19 mouse cellular contexts compared by ENCODE assay signal in genomic region chr9:65552711-65553110, GRCm38 (mm10). TPM values are rescaled to one million over a fixed set of nuclear protein-coding genes. Genes with fewer than 3 reads are reported as not detected.
A peak's percentile ranks its signal among the peaks of the same experiment; 100 is the strongest.
DNase-seq lines count a peak whose midpoint lies in the region; ATAC-seq and TF ChIP-seq lines count a peak whose summit lies in the region.
"Had no signal": no experiment of that assay in that cellular context is flagged by ENCODE, and none has a peak within 500 bp of the region (broad histone marks: within the 10 kb centered on the region; RNA-seq: fewer than 3 reads in every experiment).

No protein-coding gene starts in this region.

- peaks cover 54% of the 10 kb centered on the region for H3K4me1 ChIP-seq in heart, embryonic 12.5 days (replicated peaks)
- H3K4me1 ChIP-seq in megakaryocyte, embryonic 14.5 days: peaks cover 100% of the 10 kb centered on the region
- peaks cover 17% of the 10 kb centered on the region for H3K4me1 ChIP-seq in embryonic fibroblast, embryonic 13.5 days (ENCODE audit: control insufficient read depth, insufficient read depth, low read length)
- peaks cover 73% of the 10 kb centered on the region for H3K4me1 ChIP-seq in liver, postnatal 0 days (ENCODE audit: insufficient read depth)
- H3K4me1 ChIP-seq in kidney, embryonic 14.5 days (ENCODE audit: control insufficient read depth, insufficient read depth, low read length): peaks cover 25% of the 10 kb centered on the region

- no peak overlapping the region for H3K4me2 ChIP-seq in heart, embryonic 12.5 days
- no peak overlapping the region for H3K4me2 ChIP-seq in liver, postnatal 0 days (ENCODE audit: low read depth, low read length)
- H3K4me2 ChIP-seq in kidney, embryonic 14.5 days (replicated peaks; ENCODE audit: low read depth, low read length): no peak overlapping the region

- no peak for TF ChIP-seq CTCF in embryonic fibroblast, embryonic 13.5 days (IDR thresholded peaks at IDR 0.05; ENCODE audit: borderline replicate concordance, insufficient read depth, low read length)
- no peak for TF ChIP-seq CTCF in liver, postnatal 0 days (IDR thresholded peaks at IDR 0.05; ENCODE audit: low read depth)

- no peak overlapping the region for H3K4me3 ChIP-seq in heart, embryonic 12.5 days
- peak overlapping the region; percentile 11 for H3K4me3 ChIP-seq in megakaryocyte, embryonic 14.5 days (replicated peaks)
- no peak overlapping the region for H3K4me3 ChIP-seq in embryonic fibroblast, embryonic 13.5 days (ENCODE audit: insufficient read depth, low read length)
- no peak overlapping the region for H3K4me3 ChIP-seq in liver, postnatal 0 days (ENCODE audit: low read depth, low read length)
- H3K4me3 ChIP-seq in kidney, embryonic 14.5 days (ENCODE audit: low read length): no peak overlapping the region
- H3K4me3 ChIP-seq: erythroblast, embryonic 14.5 days; hindbrain, embryonic 10.5 days; myocyte had no signal

- no peak overlapping the region for H3K9ac ChIP-seq in heart, embryonic 12.5 days
- no peak overlapping the region for H3K9ac ChIP-seq in liver, postnatal 0 days (replicated peaks)
- H3K9ac ChIP-seq in kidney, embryonic 14.5 days (ENCODE audit: low read depth, low read length): no peak overlapping the region

- H3K27ac ChIP-seq in heart, embryonic 12.5 days (ENCODE audit: poor library complexity, severe bottlenecking): no peak overlapping the region; the same call in 1 of the 2 replicates
- H3K27ac ChIP-seq in embryonic fibroblast, embryonic 13.5 days (ENCODE audit: insufficient read depth, low read length): peak overlapping the region; percentile 95; the same call in 1 of the 2 replicates
- peak overlapping the region; percentile 80; the same call in 1 of the 2 replicates for H3K27ac ChIP-seq in liver, postnatal 0 days (ENCODE audit: low read depth)
- no peak overlapping the region for H3K27ac ChIP-seq in kidney, embryonic 14.5 days (ENCODE audit: low read depth, low read length)
- H3K27ac ChIP-seq: hindbrain, embryonic 10.5 days had no signal

- no peak for ATAC-seq in heart, embryonic 12.5 days (ENCODE audit: insufficient number of reproducible peaks, low FRiP score)
- ATAC-seq in megakaryocyte, adult 5-6 weeks (ENCODE audit: poor library complexity, severe bottlenecking): no peak
- ATAC-seq in liver, postnatal 0 days: no peak
- no peak for ATAC-seq in kidney, embryonic 14.5 days (ENCODE audit: low FRiP score, low TSS enrichment)
- no peak for ATAC-seq in frontal cortex, adult (ENCODE audit: low TSS enrichment)
- ATAC-seq: forebrain, embryonic 14.5 days had no signal

- H3K27me3 ChIP-seq in heart, embryonic 12.5 days (replicated peaks): no peaks in the 10 kb centered on the region
- no peaks in the 10 kb centered on the region for H3K27me3 ChIP-seq in megakaryocyte, embryonic 14.5 days (replicated peaks)
- H3K27me3 ChIP-seq in liver, postnatal 0 days (ENCODE audit: insufficient read depth, low read length): no peaks in the 10 kb centered on the region
- no peaks in the 10 kb centered on the region for H3K27me3 ChIP-seq in kidney, embryonic 14.5 days (ENCODE audit: control insufficient read depth, insufficient read depth, low read length)

- peaks cover 28% of the 10 kb centered on the region for H3K36me3 ChIP-seq in heart, embryonic 12.5 days
- peaks cover 93% of the 10 kb centered on the region for H3K36me3 ChIP-seq in megakaryocyte, embryonic 14.5 days (replicated peaks; ENCODE audit: low read length)
- peaks cover 44% of the 10 kb centered on the region for H3K36me3 ChIP-seq in liver, postnatal 0 days (replicated peaks; ENCODE audit: insufficient read depth, low read length)
- peaks cover 25% of the 10 kb centered on the region for H3K36me3 ChIP-seq in kidney, embryonic 14.5 days (ENCODE audit: control insufficient read depth, insufficient read depth, low read length)

- no peak for TF ChIP-seq EP300 in liver, postnatal 0 days (IDR thresholded peaks at IDR 0.05; ENCODE audit: low read depth)

- DNase-seq in heart, adult 11 months: peak; percentile 84
- DNase-seq in liver, postnatal 0 days: no peak
- DNase-seq: cerebellum, postnatal 25 days; lung, adult 2 months; lung, postnatal 4 days; midbrain, embryonic 14.5 days had no signal

- 88% methylated on average over 2 of the region's 2 CpGs for WGBS in heart, embryonic 12.5 days
- 90% methylated on average over 2 of the region's 2 CpGs for WGBS in liver, postnatal 0 days (ENCODE audit: insufficient replicate concordance)
- 86% methylated on average over 2 of the region's 2 CpGs for WGBS in kidney, embryonic 14.5 days

- no peaks in the 10 kb centered on the region for H3K9me3 ChIP-seq in heart, embryonic 12.5 days (replicated peaks)
- no peaks in the 10 kb centered on the region for H3K9me3 ChIP-seq in megakaryocyte, embryonic 14.5 days
- H3K9me3 ChIP-seq in liver, postnatal 0 days (ENCODE audit: low read length): no peaks in the 10 kb centered on the region
- H3K9me3 ChIP-seq in kidney, embryonic 14.5 days (ENCODE audit: control insufficient read depth, low read length): no peaks in the 10 kb centered on the region
- H3K9me3 ChIP-seq: hindbrain, embryonic 10.5 days had no signal

- no peak for TF ChIP-seq POLR2A in embryonic fibroblast, embryonic 13.5 days (IDR thresholded peaks at IDR 0.05; ENCODE audit: low read depth, low read length)

RNA-seq across cellular contexts. Expression of gene Plekho2, which starts 27.1 kb away (rescaled TPM):
- polyA plus RNA-seq in heart, embryonic 12.5 days (2016; fragmentation: Nextera tagmentation; extraction: Ambion mirVana): 14.0 and 14.9 TPM in 2 replicates
- polyA plus RNA-seq in megakaryocyte, embryonic 14.5 days (2012; ENCODE audit: insufficient read depth, low replicate concordance): 198 and 329 TPM in 2 replicates
- total RNA-seq in megakaryocyte, adult 5-6 weeks (2015): 59.1 and 68.1 TPM in 2 replicates
- total RNA-seq in megakaryocyte, adult 5-6 weeks (2017): 52.5 and 60.6 TPM in 2 replicates
- polyA plus RNA-seq in embryonic fibroblast, embryonic 13.5 days (2011; ENCODE audit: insufficient read length, low read depth, missing spikeins): 58.1 and 78.4 TPM in 2 replicates
- polyA plus RNA-seq in liver, postnatal 0 days (2015; fragmentation: Nextera tagmentation; extraction: Ambion mirVana): 14.3 and 14.5 TPM in 2 replicates
- 10.8 and 14.1 TPM in 2 replicates for polyA plus RNA-seq in kidney, embryonic 14.5 days (2014; fragmentation: Nextera tagmentation; extraction: Ambion mirVana)

RNA-seq across cellular contexts. Expression of gene Ankdd1a, which starts 32.7 kb away (rescaled TPM):
- polyA plus RNA-seq in heart, embryonic 12.5 days (2016; fragmentation: Nextera tagmentation; extraction: Ambion mirVana): not detected in 2 replicates
- 2.0 TPM in 1 of 2 replicates, not detected in the other for polyA plus RNA-seq in megakaryocyte, embryonic 14.5 days (2012; ENCODE audit: insufficient read depth, low replicate concordance)
- total RNA-seq in megakaryocyte, adult 5-6 weeks (2015): not detected in 2 replicates
- total RNA-seq in megakaryocyte, adult 5-6 weeks (2017): 0.08 TPM in 1 of 2 replicates, not detected in the other
- polyA plus RNA-seq in embryonic fibroblast, embryonic 13.5 days (2011; ENCODE audit: insufficient read length, low read depth, missing spikeins): not detected in 2 replicates
- not detected in 2 replicates for polyA plus RNA-seq in liver, postnatal 0 days (2015; fragmentation: Nextera tagmentation; extraction: Ambion mirVana)
- not detected in 2 replicates for polyA plus RNA-seq in kidney, embryonic 14.5 days (2014; fragmentation: Nextera tagmentation; extraction: Ambion mirVana)
- total RNA-seq: ES-E14; granulocyte monocyte progenitor cell, adult 5-6 weeks had no signal
- polyA plus RNA-seq: erythroblast, embryonic 14.5 days; forebrain, embryonic 14.5 days; hindbrain, embryonic 10.5 days had no signal

RNA-seq across cellular contexts. Expression of gene Pif1, which starts 34.2 kb away (rescaled TPM):
- polyA plus RNA-seq in heart, embryonic 12.5 days (2016; fragmentation: Nextera tagmentation; extraction: Ambion mirVana): 12.4 and 14.4 TPM in 2 replicates
- polyA plus RNA-seq in megakaryocyte, embryonic 14.5 days (2012; ENCODE audit: insufficient read depth, low replicate concordance): 3.9 and 6.9 TPM in 2 replicates
- 12.1 and 12.6 TPM in 2 replicates for total RNA-seq in megakaryocyte, adult 5-6 weeks (2015)
- total RNA-seq in megakaryocyte, adult 5-6 weeks (2017): 12.7 and 16.9 TPM in 2 replicates
- polyA plus RNA-seq in embryonic fibroblast, embryonic 13.5 days (2011; ENCODE audit: insufficient read length, low read depth, missing spikeins): 8.3 and 10.9 TPM in 2 replicates
- polyA plus RNA-seq in liver, postnatal 0 days (2015; fragmentation: Nextera tagmentation; extraction: Ambion mirVana): 3.2 and 3.5 TPM in 2 replicates
- polyA plus RNA-seq in kidney, embryonic 14.5 days (2014; fragmentation: Nextera tagmentation; extraction: Ambion mirVana): 9.7 and 12.5 TPM in 2 replicates
- total RNA-seq: neutrophil, adult 5-6 weeks had no signal

Comparison
In these comparisons a context has a peak if more than half of its experiments do, and no peak if none do; other contexts are left out.
1. H3K27ac ChIP-seq: peak in embryonic fibroblast, embryonic 13.5 days (single experiment) and liver, postnatal 0 days (single experiment); none in heart, embryonic 12.5 days (single experiment) and kidney, embryonic 14.5 days (single experiment).